Mouse (Mus musculus) liver, embryonic 11.5 days (tissue): ENCODE results near the gene Uckl1. TPM values are rescaled to one million over a fixed set of nuclear protein-coding genes. Genes with fewer than 3 reads are reported as not detected.

Experiments
- ATAC-seq: fragments of 200-750 bp; cut with Nextera tagmentation; replicated peaks from 2 replicates; pipeline ENCODE4 v1.8.0; 2017; ENCODE audit warnings: moderate number of reproducible peaks, mild to moderate bottlenecking, moderate TSS enrichment, moderate library complexity; ENCODE audit not compliant: low FRiP score
- DNase-seq: peaks from one replicate; pipeline ENCODE4 v3.0.0-alpha.2; 2017; ENCODE audit warnings: low spot score
- H3K27ac ChIP-seq: fragments of 300-500 bp; sonication (generic); 2 replicates; pipeline ENCODE4 v1.5.1; 2014; ENCODE audit warnings: mild to moderate bottlenecking, low read depth, low read length, control low read depth
- H3K27me3 ChIP-seq: fragments of 300-500 bp; sonication (generic); replicated peaks from 2 replicates; pipeline ENCODE4 v1.6.1; 2014; ENCODE audit warnings: low read length, mixed read lengths; ENCODE audit not compliant: control insufficient read depth, insufficient read depth
- H3K36me3 ChIP-seq: fragments of 300-500 bp; sonication (generic); 2 replicates; pipeline ENCODE4 v1.6.1; 2014; ENCODE audit warnings: mild to moderate bottlenecking, low read length, moderate library complexity, mixed read lengths; ENCODE audit not compliant: control insufficient read depth, insufficient read depth
- H3K4me1 ChIP-seq: fragments of 300-500 bp; sonication (generic); replicated peaks from 2 replicates; pipeline ENCODE4 v1.6.1; 2014; ENCODE audit warnings: low read length, mixed read lengths; ENCODE audit not compliant: control insufficient read depth, insufficient read depth
- H3K4me2 ChIP-seq: fragments of 300-500 bp; sonication (generic); 2 replicates; pipeline ENCODE4 v1.6.1; 2014; ENCODE audit warnings: mild to moderate bottlenecking, control low read depth, moderate library complexity
- H3K4me3 ChIP-seq: fragments of 300-500 bp; sonication (generic); 2 replicates; pipeline ENCODE4 v1.5.1; 2014; ENCODE audit warnings: low read depth, low read length, control low read depth
- H3K9ac ChIP-seq: fragments of 300-500 bp; sonication (generic); 2 replicates; pipeline ENCODE4 v1.6.1; 2014; ENCODE audit warnings: low read depth, low read length, control low read depth
- H3K9me3 ChIP-seq: fragments of 300-500 bp; sonication (generic); 2 replicates; pipeline ENCODE4 v1.6.1; 2016; ENCODE audit warnings: low read length, inconsistent platforms, mixed read lengths; ENCODE audit not compliant: control insufficient read depth
- WGBS: fragments of 180-500 bp; shearing (Covaris S2); extraction: QIAGEN DNeasy Blood & Tissue Kit; methylation state at CpG from one replicate; pipeline ENCODE4 v1.1.7; 2014; 5-methylcytosine and 5-hydroxymethylcytosine counted together
- polyA plus RNA-seq: library from polyadenylated mRNA; unstranded; fragments of >200 nt; fragmentation: Nextera tagmentation; extraction: Ambion mirVana; gene quantifications from 2 replicates; pipeline ENCODE4 v1.2.1, GENCODE M21; 2014

The Uckl1 gene
- polyA plus RNA-seq, 1 experiment from 2014 or later: 44.5 TPM

DNA sequence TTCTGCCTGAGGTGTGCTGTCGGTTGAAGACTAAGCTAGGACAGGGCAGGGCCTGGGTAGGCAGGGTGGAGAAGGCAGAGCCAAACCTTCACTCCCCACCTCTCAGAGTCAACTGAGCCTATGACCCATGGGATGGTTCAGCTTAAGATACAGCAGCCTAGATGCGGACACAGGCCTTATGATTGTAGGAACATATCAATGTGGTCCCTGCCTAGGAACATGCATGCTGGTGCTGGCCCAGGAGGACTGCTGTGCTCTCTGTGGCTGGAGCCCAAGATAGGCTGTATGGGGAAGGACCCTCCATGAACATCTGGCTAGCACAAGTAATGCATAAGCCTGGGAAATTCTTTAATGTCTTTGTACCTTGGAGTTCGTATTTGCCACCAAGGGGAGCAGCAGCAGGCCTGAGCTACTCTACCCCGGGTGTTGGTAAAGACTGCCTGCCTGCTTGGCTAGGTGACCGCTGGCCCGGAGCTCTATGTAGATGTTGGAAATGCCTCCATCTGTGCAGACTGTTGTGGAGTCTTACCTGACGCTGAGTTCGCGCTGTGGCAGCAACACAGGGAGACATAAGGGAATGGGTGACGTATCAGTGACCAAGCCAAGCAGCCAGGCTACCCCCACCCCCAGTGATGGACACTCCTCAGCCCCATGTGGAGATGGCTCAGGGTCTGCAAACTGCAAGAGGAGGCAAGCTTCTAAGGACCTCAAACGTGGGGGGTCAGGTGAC lies 12.6 kb downstream of the Uckl1 start:
- WGBS: 92% methylated on average over 11 of the region's 11 CpGs
- no peak overlapping the region for H3K27ac ChIP-seq
- no peak overlapping the region for H3K9ac ChIP-seq
- no peak overlapping the region for H3K4me3 ChIP-seq
- DNase-seq: peak; percentile 31
- H3K27me3 ChIP-seq: no peaks in the 10 kb centered on the region
- H3K9me3 ChIP-seq: no peaks in the 10 kb centered on the region
- H3K36me3 ChIP-seq: peaks cover 5% of the 10 kb centered on the region
- no peak overlapping the region for H3K4me2 ChIP-seq
- ATAC-seq: no peak
- H3K4me1 ChIP-seq: peaks cover 26% of the 10 kb centered on the region

GRCm38 (mm10) chr2:181570921-181571595 lies 13.6 kb downstream of the Uckl1 start:
- ATAC-seq (no peak), DNase-seq (peak; percentile 29)
- Histone ChIP-seq H3K27ac (no peak overlapping the region), H3K9ac (peak overlapping the region; percentile 1; the same call in 1 of the 2 replicates), H3K4me2 (no peak overlapping the region), H3K9me3 (no peaks in the 10 kb centered on the region), H3K27me3 (no peaks in the 10 kb centered on the region), H3K4me3 (no peak overlapping the region), H3K36me3 (peaks cover 5% of the 10 kb centered on the region), H3K4me1 (peaks cover 18% of the 10 kb centered on the region)
- WGBS: 72% methylated on average over 6 of the region's 6 CpGs

DNA sequence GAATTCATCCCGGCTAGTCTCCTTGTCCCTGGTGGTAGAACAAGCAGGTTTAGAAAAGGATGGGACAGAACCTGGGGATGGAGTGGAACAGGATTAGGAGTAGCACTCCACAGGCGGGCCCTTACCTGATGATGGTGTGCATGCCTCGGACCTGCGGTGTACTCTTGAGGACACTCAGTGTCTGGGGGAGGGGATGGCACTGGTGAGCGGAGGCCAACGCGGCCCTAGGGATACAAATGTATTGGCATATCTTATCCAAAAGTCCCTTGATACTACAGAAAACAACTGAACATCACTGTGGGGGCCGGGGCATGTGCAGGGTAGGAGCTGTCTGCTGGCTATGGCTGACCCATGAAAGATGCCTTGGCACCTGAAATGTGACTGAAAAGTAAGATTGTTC lies 14.3 kb downstream of the Uckl1 start:
- no peaks in the 10 kb centered on the region for H3K27me3 ChIP-seq
- WGBS: 89% methylated on average over 8 of the region's 8 CpGs
- no peak overlapping the region for H3K27ac ChIP-seq
- H3K36me3 ChIP-seq: peaks cover 5% of the 10 kb centered on the region
- peaks cover 18% of the 10 kb centered on the region for H3K4me1 ChIP-seq
- H3K9ac ChIP-seq: no peak overlapping the region
- H3K9me3 ChIP-seq: no peaks in the 10 kb centered on the region
- H3K4me3 ChIP-seq: no peak overlapping the region
- DNase-seq: peak; percentile 32
- ATAC-seq: no peak
- H3K4me2 ChIP-seq: no peak overlapping the region

DNA sequence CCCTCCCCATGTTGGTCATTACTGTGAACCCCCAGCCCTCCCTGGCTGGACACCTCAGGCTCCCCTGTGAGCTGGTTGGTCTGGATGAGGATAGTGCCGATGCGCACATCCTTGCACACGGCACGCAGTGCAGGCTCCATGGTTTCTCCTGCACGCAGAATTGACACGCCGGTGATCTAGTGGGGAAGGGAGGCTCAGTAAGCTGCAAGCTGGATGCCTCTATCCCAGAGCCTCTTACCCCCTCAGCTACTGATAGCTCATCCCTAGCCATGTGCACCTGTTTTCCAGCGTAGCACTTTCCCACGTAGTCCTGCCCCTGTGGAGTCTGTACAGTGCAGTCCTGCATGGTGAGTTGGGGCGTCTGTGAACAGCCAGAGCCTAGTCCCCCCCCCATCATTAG lies 14.8 kb downstream of the Uckl1 start:
- DNase-seq: peak; percentile 25
- Histone ChIP-seq H3K4me2 (no peak overlapping the region), H3K36me3 (peaks cover 5% of the 10 kb centered on the region), H3K4me1 (peaks cover 18% of the 10 kb centered on the region), H3K9ac (no peak overlapping the region), H3K9me3 (no peaks in the 10 kb centered on the region), H3K27me3 (no peaks in the 10 kb centered on the region), H3K27ac (no peak overlapping the region), H3K4me3 (no peak overlapping the region)
- WGBS: 90% methylated on average over 10 of the region's 10 CpGs
- ATAC-seq: no peak

DNA sequence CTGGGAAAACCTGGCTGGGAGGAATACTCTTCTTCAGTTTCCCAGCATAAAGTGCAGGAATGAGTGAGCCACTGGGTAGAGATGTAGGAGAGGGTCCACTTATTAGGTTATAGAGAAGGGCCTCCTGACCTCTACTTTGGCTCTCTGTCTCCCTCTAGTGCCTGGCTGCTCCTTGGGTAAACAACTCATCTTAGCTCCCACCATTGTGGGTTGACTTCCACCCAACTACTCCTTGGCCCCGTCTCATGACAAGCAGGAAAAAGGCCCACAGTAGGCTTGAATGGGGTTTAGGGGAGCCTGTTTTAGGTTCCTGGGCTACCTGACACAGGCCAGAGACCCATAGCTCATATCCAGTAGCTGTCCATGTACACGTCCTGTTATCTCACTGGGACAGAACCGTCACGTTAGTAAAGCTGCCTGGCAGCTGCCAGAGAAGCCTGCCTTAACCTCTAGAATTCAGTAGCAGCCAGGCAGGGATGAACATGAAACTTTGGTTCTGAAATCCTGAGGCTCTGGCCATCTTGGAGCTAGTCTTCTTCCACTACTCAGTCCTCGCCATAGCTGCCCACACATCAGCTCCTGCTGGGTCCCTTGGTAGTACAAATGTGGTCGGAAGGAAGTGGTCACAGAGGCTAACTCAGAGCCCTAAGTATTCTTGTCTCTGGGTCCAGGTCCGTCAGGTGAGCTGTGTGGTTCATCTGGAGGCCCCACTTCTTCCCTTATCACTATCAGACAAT lies 16.3 kb downstream of the Uckl1 start:
- no peaks in the 10 kb centered on the region for H3K9me3 ChIP-seq
- WGBS: 52% methylated on average over 7 of the region's 7 CpGs
- peaks cover 14% of the 10 kb centered on the region for H3K4me1 ChIP-seq
- no peaks in the 10 kb centered on the region for H3K27me3 ChIP-seq
- H3K36me3 ChIP-seq: peaks cover 5% of the 10 kb centered on the region
- H3K9ac ChIP-seq: peak overlapping the region; percentile 30; the same call in 1 of the 2 replicates
- no peak overlapping the region for H3K4me3 ChIP-seq
- H3K27ac ChIP-seq: peak overlapping the region; percentile 52
- ATAC-seq (peak; percentile 85), DNase-seq (peak; percentile 38)
- H3K4me2 ChIP-seq: peak overlapping the region; percentile 37

- H3K27ac ChIP-seq: no peak overlapping the region
- H3K36me3 ChIP-seq: no peaks in the 10 kb centered on the region
- no peak overlapping the region for H3K4me3 ChIP-seq
- no peaks in the 10 kb centered on the region for H3K27me3 ChIP-seq
- no peak for ATAC-seq
- H3K9me3 ChIP-seq: no peaks in the 10 kb centered on the region
- peak; percentile 23 for DNase-seq
- WGBS: 82% methylated on average over 3 of the region's 3 CpGs
- no peak overlapping the region for H3K9ac ChIP-seq
- H3K4me2 ChIP-seq: no peak overlapping the region
- H3K4me1 ChIP-seq: peaks cover 14% of the 10 kb centered on the region
These were observed 17.4 kb downstream of the Uckl1 start for GRCm38 (mm10) chr2:181567338-181567737.

- DNase-seq (no peak), ATAC-seq (no peak)
- no peak overlapping the region for H3K27ac ChIP-seq
- no peak overlapping the region for H3K4me2 ChIP-seq
- no peaks in the 10 kb centered on the region for H3K9me3 ChIP-seq
- H3K4me3 ChIP-seq: no peak overlapping the region
- H3K9ac ChIP-seq: no peak overlapping the region
- peaks cover 26% of the 10 kb centered on the region for H3K36me3 ChIP-seq
- no peaks in the 10 kb centered on the region for H3K27me3 ChIP-seq
- H3K4me1 ChIP-seq: no peaks in the 10 kb centered on the region
These were observed 30.9 kb downstream of the Uckl1 start for GRCm38 (mm10) chr2:181553772-181554171.

DNA sequence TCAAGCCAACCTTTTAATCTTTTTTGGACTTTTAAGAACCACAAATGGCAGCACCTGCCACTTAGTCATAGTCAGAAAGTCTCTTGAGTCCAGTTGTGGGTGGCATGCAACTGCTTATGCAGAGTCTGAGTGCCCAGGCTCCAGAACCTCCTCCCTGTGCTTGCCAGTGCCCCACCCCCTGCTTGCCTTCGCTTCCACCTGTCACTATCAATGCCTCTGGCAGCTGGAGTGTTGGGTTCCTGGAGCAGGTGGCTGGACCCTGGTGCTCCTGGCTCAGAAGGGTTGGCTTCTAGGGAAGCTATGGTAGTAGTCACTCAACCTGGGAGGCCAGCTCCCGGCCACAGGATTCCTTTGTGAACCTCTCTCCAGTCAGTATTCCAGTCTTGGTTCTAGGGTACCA lies 34.5 kb downstream of the Uckl1 start:
- Histone ChIP-seq H3K36me3 (peaks cover 40% of the 10 kb centered on the region), H3K27me3 (no peaks in the 10 kb centered on the region), H3K27ac (no peak overlapping the region), H3K4me2 (no peak overlapping the region), H3K4me3 (no peak overlapping the region), H3K9me3 (no peaks in the 10 kb centered on the region), H3K9ac (no peak overlapping the region), H3K4me1 (peaks cover 16% of the 10 kb centered on the region)
- DNase-seq: no peak
- no peak for ATAC-seq
- 88% methylated on average over 2 of the region's 2 CpGs for WGBS
